Mouse (Mus musculus): Measurements from ENCODE around the gene H2-M10.4. TPM values are rescaled to one million over a fixed set of nuclear protein-coding genes. Genes with fewer than 3 reads are reported as not detected.

The H2-M10.4 gene
- polyA plus RNA-seq (2021; fragmentation: Nextera tagmentation), result not detected in 2 replicates
- long read RNA-seq, experiment 1, result 0 reads
- long read RNA-seq, experiment 2, result 0 reads

GRCm38 (mm10) chr17:36462234-36462633, at the start of gene H2-M10.4:
Gene H2-M10.4, minus strand, starts transcription at chr17:36462334.

Other genes with a start within 250 kb of the H2-M10.4 start
- gene Rpp21, start 204.3 kb downstream of the H2-M10.4 start, polyA plus RNA-seq (2021; fragmentation: Nextera tagmentation), result 103 and 112 TPM in 2 replicates
- gene Trim39, start 190.1 kb downstream of the H2-M10.4 start, polyA plus RNA-seq (2021; fragmentation: Nextera tagmentation), result 3.9 and 4.4 TPM in 2 replicates
- not detected in 2 replicates for gene H2-M10.2, start 175.8 kb downstream of the H2-M10.4 start, polyA plus RNA-seq (2021; fragmentation: Nextera tagmentation)
- not detected in 2 replicates for gene H2-M10.1, start 136.2 kb downstream of the H2-M10.4 start, polyA plus RNA-seq (2021; fragmentation: Nextera tagmentation)
- gene H2-M10.3, start 93.9 kb downstream of the H2-M10.4 start, polyA plus RNA-seq (2021; fragmentation: Nextera tagmentation), result not detected in 2 replicates
- not detected in 2 replicates for gene H2-M11, start 84.7 kb upstream of the H2-M10.4 start, polyA plus RNA-seq (2021; fragmentation: Nextera tagmentation)
- gene H2-M9, start 180.3 kb upstream of the H2-M10.4 start, polyA plus RNA-seq (2021; fragmentation: Nextera tagmentation), result not detected in 2 replicates
- gene H2-M1, start 209.9 kb upstream of the H2-M10.4 start, polyA plus RNA-seq (2021; fragmentation: Nextera tagmentation), result not detected in 2 replicates